Mouse (Mus musculus) embryonic fibroblast, embryonic 13.5 days (primary cell): ENCODE data around the gene Atp1a1.

Source experiments
- CTCF ChIP-seq: IDR thresholded peaks from 2 replicates; pipeline ENCODE4 v1.5.1; 2011; ENCODE audit warnings: mild to moderate bottlenecking, control low read depth, low read length, moderate library complexity, borderline replicate concordance; ENCODE audit not compliant: insufficient read depth
- POLR2A ChIP-seq: IDR thresholded peaks from 2 replicates; pipeline ENCODE4 v1.6.1; 2011; ENCODE audit warnings: low read depth, mild to moderate bottlenecking, control low read depth, low read length, moderate library complexity

DNA sequence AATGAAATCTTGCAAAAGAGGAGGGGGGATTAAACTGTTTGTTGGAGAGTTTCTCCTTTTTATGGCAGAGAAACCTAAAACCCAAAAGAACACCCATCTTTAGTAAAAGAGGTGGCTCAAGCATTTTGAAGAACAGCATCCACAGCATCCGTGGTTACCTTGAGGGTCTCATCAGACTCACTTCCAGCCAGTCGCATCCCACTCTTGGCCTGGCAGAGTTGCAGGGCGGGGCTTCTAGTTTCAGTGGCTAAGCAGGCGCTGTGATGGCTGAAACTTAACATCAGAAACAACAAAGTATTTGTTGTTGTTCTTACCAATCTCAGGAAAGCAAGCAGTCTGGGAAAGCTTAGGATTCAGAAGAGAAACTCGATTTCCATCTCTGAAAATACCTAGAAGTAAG lies 807 bp upstream of the Atp1a1 start:
- TF ChIP-seq CTCF (no peak), POLR2A (no peak)
